Mouse (Mus musculus) intestine, embryonic 15.5 days (tissue): ENCODE results near the gene Dctn5. TPM values are rescaled to one million over a fixed set of nuclear protein-coding genes. Genes with fewer than 3 reads are reported as not detected.

Experiments
- ATAC-seq: fragments of 200-750 bp; cut with Nextera tagmentation; 2 replicates; pipeline ENCODE4 v1.8.0; 2017; ENCODE audit warnings: moderate TSS enrichment, moderate library complexity
- H3K27ac ChIP-seq: fragments of 300-500 bp; sonication (generic); 2 replicates; pipeline ENCODE4 v1.5.1; 2015; ENCODE audit warnings: mild to moderate bottlenecking, inconsistent platforms
- H3K27me3 ChIP-seq: fragments of 300-500 bp; sonication (generic); replicated peaks from 2 replicates; pipeline ENCODE4 v1.6.1; 2015; ENCODE audit warnings: inconsistent platforms
- H3K36me3 ChIP-seq: fragments of 300-500 bp; sonication (generic); 2 replicates; pipeline ENCODE4 v1.6.1; 2015; ENCODE audit warnings: inconsistent platforms
- H3K4me1 ChIP-seq: fragments of 300-500 bp; sonication (generic); replicated peaks from 2 replicates; pipeline ENCODE4 v1.6.1; 2015; ENCODE audit warnings: inconsistent platforms
- H3K4me2 ChIP-seq: fragments of 300-500 bp; sonication (generic); replicated peaks from 2 replicates; pipeline ENCODE4 v1.6.1; 2015; ENCODE audit warnings: mild to moderate bottlenecking, inconsistent platforms
- H3K4me3 ChIP-seq: fragments of 300-500 bp; sonication (generic); replicated peaks from 2 replicates; pipeline ENCODE4 v1.5.1; 2015; ENCODE audit warnings: inconsistent platforms
- H3K9ac ChIP-seq: fragments of 300-500 bp; sonication (generic); 2 replicates; pipeline ENCODE4 v1.6.1; 2015; ENCODE audit warnings: inconsistent platforms
- H3K9me3 ChIP-seq: fragments of 300-500 bp; sonication (generic); 2 replicates; pipeline ENCODE4 v1.6.1; 2016; ENCODE audit warnings: inconsistent platforms
- WGBS: fragments of 180-500 bp; shearing (Covaris S2); methylation state at CpG from one replicate; pipeline ENCODE4 v1.1.7; 2015; 5-methylcytosine and 5-hydroxymethylcytosine counted together
- polyA plus RNA-seq: library from polyadenylated mRNA; unstranded; fragments of >200 nt; fragmentation: Nextera tagmentation; extraction: Ambion mirVana; gene quantifications from 2 replicates; pipeline ENCODE4 v1.2.1, GENCODE M21; 2015

Gene Dctn5
- polyA plus RNA-seq, 1 experiment from 2014 or later, result 112 TPM

DNA sequence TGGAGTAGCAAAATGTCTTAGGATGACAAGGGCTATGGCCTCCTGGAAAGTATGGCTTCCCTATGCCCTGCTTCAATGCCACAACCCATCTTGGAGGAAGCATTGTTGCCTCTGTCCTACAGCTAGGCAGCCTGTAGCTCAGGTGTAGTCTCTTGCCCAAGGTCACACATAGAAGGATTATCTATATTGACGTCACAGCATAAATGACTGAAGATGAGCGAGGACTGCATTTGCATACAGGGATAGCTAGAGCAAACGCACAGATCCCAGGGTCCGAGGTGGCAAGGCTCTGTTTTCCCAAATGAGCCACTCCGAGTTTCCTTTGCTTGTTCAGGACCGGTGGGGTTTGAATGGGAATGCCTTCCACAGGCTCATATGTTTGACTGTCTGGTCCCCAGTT, 37.9 kb downstream of the Dctn5 start:
- Histone ChIP-seq H3K4me1 (no peaks in the 10 kb centered on the region), H3K4me3 (no peak overlapping the region), H3K27me3 (no peaks in the 10 kb centered on the region), H3K9ac (no peak overlapping the region), H3K36me3 (peaks cover 43% of the 10 kb centered on the region), H3K9me3 (no peaks in the 10 kb centered on the region), H3K27ac (no peak overlapping the region), H3K4me2 (no peak overlapping the region)
- 78% methylated on average over 6 of the region's 6 CpGs for WGBS
- ATAC-seq, result no peak

DNA sequence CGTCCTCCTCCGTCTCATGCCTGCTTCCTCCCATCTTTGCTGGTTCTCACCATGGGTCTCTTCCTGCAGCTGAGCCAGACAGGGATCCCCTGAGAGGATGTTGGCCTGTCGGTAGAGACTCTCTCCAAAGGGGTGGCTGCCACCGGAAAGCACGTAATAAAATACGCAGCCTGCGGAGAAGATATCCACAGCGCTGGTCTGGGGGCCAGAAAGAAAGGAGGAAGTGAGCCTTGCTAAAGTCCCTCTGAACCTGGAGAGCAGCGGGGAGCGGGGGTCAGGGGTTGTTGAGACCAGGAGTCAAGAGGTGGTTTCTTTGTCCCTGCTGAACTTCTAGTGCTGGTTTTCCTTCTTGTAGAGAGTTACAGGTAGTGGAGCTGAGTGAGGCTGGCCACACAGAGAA, 38.8 kb downstream of the Dctn5 start:
- 67% methylated on average over 10 of the region's 10 CpGs for WGBS
- no peak overlapping the region for H3K9ac ChIP-seq
- H3K27me3 ChIP-seq, result no peaks in the 10 kb centered on the region
- H3K36me3 ChIP-seq, result peaks cover 34% of the 10 kb centered on the region
- H3K4me3 ChIP-seq, result no peak overlapping the region
- H3K4me1 ChIP-seq, result no peaks in the 10 kb centered on the region
- H3K27ac ChIP-seq, result no peak overlapping the region
- H3K4me2 ChIP-seq, result no peak overlapping the region
- no peaks in the 10 kb centered on the region for H3K9me3 ChIP-seq
- no peak for ATAC-seq

DNA sequence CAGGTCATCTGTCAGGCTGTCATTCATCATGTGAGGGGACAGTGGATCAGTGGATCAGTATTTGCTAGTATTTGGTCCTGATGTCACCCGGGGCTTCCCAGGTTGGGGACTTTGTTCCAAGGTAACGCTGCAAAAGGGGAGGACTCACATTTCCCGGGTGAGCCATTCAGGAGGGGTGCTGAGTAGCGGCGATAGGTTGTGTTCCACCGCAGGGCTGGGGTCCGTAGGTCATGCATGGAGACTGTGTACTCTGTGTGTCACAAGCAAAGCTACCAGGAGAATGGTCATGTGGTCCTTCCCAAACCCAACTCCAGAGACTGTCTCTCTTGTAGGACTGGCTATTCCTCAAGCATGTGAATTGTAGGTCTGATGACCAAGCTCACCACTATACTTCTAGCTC, 47.9 kb downstream of the Dctn5 start:
- no peak overlapping the region for H3K4me2 ChIP-seq
- H3K27ac ChIP-seq, result no peak overlapping the region
- no peaks in the 10 kb centered on the region for H3K9me3 ChIP-seq
- WGBS, result 91% methylated on average over 7 of the region's 7 CpGs
- no peaks in the 10 kb centered on the region for H3K36me3 ChIP-seq
- no peak overlapping the region for H3K9ac ChIP-seq
- no peak overlapping the region for H3K4me3 ChIP-seq
- 0 out of 2 replicates have a peak, but pooled peaks cover 5% of the 10 kb centered on the region for H3K4me1 ChIP-seq
- H3K27me3 ChIP-seq, result no peaks in the 10 kb centered on the region
- ATAC-seq, result no peak

- Histone ChIP-seq H3K9ac (no peak overlapping the region), H3K4me2 (no peak overlapping the region), H3K27ac (no peak overlapping the region), H3K27me3 (no peaks in the 10 kb centered on the region), H3K4me1 (0 out of 2 replicates have a peak, but pooled peaks cover 8% of the 10 kb centered on the region), H3K4me3 (no peak overlapping the region), H3K36me3 (no peaks in the 10 kb centered on the region), H3K9me3 (no peaks in the 10 kb centered on the region)
- ATAC-seq, result peak; percentile 65
- 48% methylated on average over 5 of the region's 5 CpGs for WGBS
These were observed 51.7 kb downstream of the Dctn5 start for GRCm38 (mm10) chr7:122184569-122184968.

DNA sequence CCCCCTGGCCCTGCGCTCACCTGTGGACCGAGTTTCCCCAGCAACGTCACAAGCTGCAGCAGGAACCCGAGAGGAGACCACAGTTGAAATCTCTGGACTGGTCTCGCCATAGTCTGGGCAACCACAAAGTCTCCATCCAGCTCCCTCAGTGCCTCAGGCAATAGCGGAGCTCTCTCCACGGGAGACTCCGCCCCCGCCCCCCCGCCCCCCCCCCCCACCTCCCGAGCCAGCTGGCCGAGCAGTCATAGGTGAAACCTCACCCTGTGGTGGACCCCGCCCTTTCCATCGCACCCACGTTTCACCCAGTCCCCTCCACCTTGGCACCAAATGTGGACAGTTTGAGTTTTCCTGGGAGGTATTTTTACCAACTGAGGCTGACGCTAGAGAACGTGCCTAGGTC, 53.2 kb downstream of the Dctn5 start, which contains the start of gene Ern2:
TSS of gene Ern2 (minus strand) at position 165 of the 400 bp plus-strand sequence.
- Histone ChIP-seq H3K36me3 (no peaks in the 10 kb centered on the region), H3K9ac (0 out of 2 replicates have a peak within 1 kb of the TSS, but pooled peaks have one; percentile 10), H3K9me3 (no peaks in the 10 kb centered on the region), H3K4me2 (peak within 1 kb of the TSS; percentile 34), H3K4me1 (0 out of 2 replicates have a peak, but pooled peaks cover 8% of the 10 kb centered on the region), H3K27ac (no peak within 1 kb of the TSS), H3K4me3 (no peak within 1 kb of the TSS), H3K27me3 (no peaks in the 10 kb centered on the region)
- peak; percentile 40; the same call in 1 of the 2 replicates for ATAC-seq
- WGBS, result 13% methylated on average over 17 of the region's 17 CpGs

GRCm38 (mm10) chr7:122189484-122189883, 56.6 kb downstream of the Dctn5 start:
- Histone ChIP-seq H3K27me3 (no peaks in the 10 kb centered on the region), H3K4me3 (no peak overlapping the region), H3K9me3 (no peaks in the 10 kb centered on the region), H3K4me1 (0 out of 2 replicates have a peak, but pooled peaks cover 7% of the 10 kb centered on the region), H3K27ac (no peak overlapping the region), H3K4me2 (no peak overlapping the region), H3K36me3 (no peaks in the 10 kb centered on the region), H3K9ac (no peak overlapping the region)
- no peak for ATAC-seq
- WGBS, result 38% methylated on average over 7 of the region's 7 CpGs

GRCm38 (mm10) chr7:122191097-122191496, 58.3 kb downstream of the Dctn5 start:
- Histone ChIP-seq H3K36me3 (no peaks in the 10 kb centered on the region), H3K4me1 (no peaks in the 10 kb centered on the region), H3K9me3 (no peaks in the 10 kb centered on the region), H3K27me3 (no peaks in the 10 kb centered on the region), H3K27ac (no peak overlapping the region), H3K9ac (no peak overlapping the region), H3K4me2 (no peak overlapping the region), H3K4me3 (no peak overlapping the region)
- ATAC-seq, result no peak
- 61% methylated on average over 10 of the region's 10 CpGs for WGBS

DNA sequence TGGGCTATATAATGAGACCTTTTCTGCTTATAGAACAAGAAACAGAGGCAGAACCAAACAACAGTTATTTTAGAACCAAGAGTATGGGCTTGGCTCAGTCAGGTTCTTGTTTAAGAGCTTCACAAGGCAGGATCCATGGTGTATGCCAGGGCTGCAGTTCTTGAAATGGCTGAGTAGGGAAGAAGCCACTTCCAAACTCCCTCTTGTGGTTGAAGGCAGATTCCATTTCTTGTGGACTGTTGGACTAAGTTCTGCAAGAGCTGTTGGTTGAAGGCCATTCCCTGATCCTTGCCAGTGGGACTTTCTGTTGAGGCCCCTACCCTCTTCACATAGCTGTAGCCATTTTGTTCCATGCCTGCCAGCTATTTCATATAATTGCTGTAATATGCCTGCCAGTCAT, 61.1 kb downstream of the Dctn5 start:
- no peaks in the 10 kb centered on the region for H3K27me3 ChIP-seq
- no peaks in the 10 kb centered on the region for H3K9me3 ChIP-seq
- no peak for ATAC-seq

GRCm38 (mm10) chr7:122196771-122197170, 63.9 kb downstream of the Dctn5 start:
- H3K27me3 ChIP-seq, result no peaks in the 10 kb centered on the region
- no peaks in the 10 kb centered on the region for H3K9me3 ChIP-seq
- WGBS, result 71% methylated on average over 9 of the region's 9 CpGs
- H3K9ac ChIP-seq, result no peak overlapping the region
- H3K36me3 ChIP-seq, result no peaks in the 10 kb centered on the region
- H3K27ac ChIP-seq, result no peak overlapping the region
- 0 out of 2 replicates have a peak, but pooled peaks have one; percentile 48 for ATAC-seq
- no peaks in the 10 kb centered on the region for H3K4me1 ChIP-seq
- H3K4me3 ChIP-seq, result no peak overlapping the region
- no peak overlapping the region for H3K4me2 ChIP-seq

More for the DNA sequence above, 61.1 kb downstream of the Dctn5 start:
- no peak overlapping the region for H3K27ac ChIP-seq
- H3K4me1 ChIP-seq, result no peaks in the 10 kb centered on the region
- no peak overlapping the region for H3K4me3 ChIP-seq
- H3K4me2 ChIP-seq, result no peak overlapping the region
- no peak overlapping the region for H3K9ac ChIP-seq
- no peaks in the 10 kb centered on the region for H3K36me3 ChIP-seq

- peak; percentile 48; the same call in 1 of the 2 replicates for ATAC-seq
- Histone ChIP-seq H3K4me3 (no peak overlapping the region), H3K9ac (no peak overlapping the region), H3K36me3 (no peaks in the 10 kb centered on the region), H3K4me1 (no peaks in the 10 kb centered on the region), H3K4me2 (no peak overlapping the region), H3K27ac (no peak overlapping the region), H3K9me3 (no peaks in the 10 kb centered on the region), H3K27me3 (no peaks in the 10 kb centered on the region)
- 34% methylated on average over 4 of the region's 4 CpGs for WGBS
These were observed 64.5 kb downstream of the Dctn5 start for GRCm38 (mm10) chr7:122197306-122197705.

Other genes starting within 250 kb of the Dctn5 start
- gene Cog7, start 151.3 kb upstream of the Dctn5 start, polyA plus RNA-seq, result 18.0 and 21.8 TPM in 2 replicates
- gene Gga2, start 111.8 kb upstream of the Dctn5 start, polyA plus RNA-seq, result 121 and 123 TPM in 2 replicates
- 55.2 and 58.7 TPM in 2 replicates for gene Ubfd1, start 65.9 kb upstream of the Dctn5 start, polyA plus RNA-seq
- 21.4 and 22.3 TPM in 2 replicates for gene Ears2, start 65.8 kb upstream of the Dctn5 start, polyA plus RNA-seq
- gene Ndufab1, start 31.2 kb upstream of the Dctn5 start, polyA plus RNA-seq, result 907 and 931 TPM in 2 replicates
- gene Palb2, start 56 bp upstream of the Dctn5 start, polyA plus RNA-seq, result 12.2 and 14.4 TPM in 2 replicates
- 113 and 122 TPM in 2 replicates for gene Plk1, start 26.4 kb downstream of the Dctn5 start, polyA plus RNA-seq
- 4.8 and 6.2 TPM in 2 replicates for gene Ern2, start 53.2 kb downstream of the Dctn5 start, polyA plus RNA-seq
- gene Chp2, start 86.5 kb downstream of the Dctn5 start, polyA plus RNA-seq, result 5.7 and 5.8 TPM in 2 replicates
- 11.5 and 12.3 TPM in 2 replicates for gene Prkcb, start 155.7 kb downstream of the Dctn5 start, polyA plus RNA-seq